In genomic region chr3:41476516-41476915, GRCm38 (mm10) we compare ENCODE assay signal across 27 mouse cellular contexts.
"Had no signal": no experiment of that assay in that cellular context is flagged by ENCODE, and none has a peak within 500 bp of the region (broad histone marks: within the 10 kb centered on the region; RNA-seq: fewer than 3 reads in every experiment).

No protein-coding gene starts in this region.

- H3K9me3 ChIP-seq: heart, embryonic 13.5 days; heart, embryonic 15.5 days; hindbrain, embryonic 13.5 days; hindbrain, embryonic 15.5 days; kidney, embryonic 15.5 days; limb, embryonic 13.5 days; limb, embryonic 15.5 days; liver, embryonic 12.5 days had no signal

- H3K4me3 ChIP-seq: gastrocnemius, adult 2 months; heart, embryonic 13.5 days; heart, embryonic 15.5 days; hindbrain, embryonic 13.5 days; hindbrain, embryonic 15.5 days; kidney, embryonic 15.5 days; limb, embryonic 13.5 days; limb, embryonic 15.5 days; liver, embryonic 12.5 days had no signal

- H3K4me1 ChIP-seq: heart, embryonic 13.5 days; heart, embryonic 15.5 days; hindbrain, embryonic 13.5 days; hindbrain, embryonic 15.5 days; limb, embryonic 13.5 days; limb, embryonic 15.5 days; liver, embryonic 12.5 days had no signal

- H3K4me2 ChIP-seq: heart, embryonic 11.5 days; heart, embryonic 13.5 days; heart, embryonic 15.5 days; hindbrain, embryonic 13.5 days; hindbrain, embryonic 15.5 days; kidney, embryonic 15.5 days; limb, embryonic 13.5 days; limb, embryonic 15.5 days; liver, embryonic 12.5 days had no signal

- H3K36me3 ChIP-seq: heart, embryonic 13.5 days; heart, embryonic 15.5 days; hindbrain, embryonic 13.5 days; hindbrain, embryonic 15.5 days; kidney, embryonic 15.5 days; limb, embryonic 13.5 days; limb, embryonic 15.5 days; liver, embryonic 12.5 days had no signal

- H3K27me3 ChIP-seq: heart, embryonic 13.5 days; heart, embryonic 15.5 days; hindbrain, embryonic 13.5 days; hindbrain, embryonic 15.5 days; kidney, embryonic 15.5 days; limb, embryonic 13.5 days; limb, embryonic 15.5 days; liver, embryonic 12.5 days had no signal

- H3K27ac ChIP-seq: gastrocnemius, adult 2 months; heart, embryonic 13.5 days; heart, embryonic 15.5 days; hindbrain, embryonic 13.5 days; hindbrain, embryonic 15.5 days; hindbrain, postnatal 0 days; kidney, embryonic 15.5 days; kidney, postnatal 0 days; limb, embryonic 13.5 days; limb, embryonic 15.5 days; liver, embryonic 12.5 days; liver, embryonic 14.5 days had no signal

- H3K9ac ChIP-seq: heart, embryonic 13.5 days; heart, embryonic 15.5 days; hindbrain, embryonic 13.5 days; hindbrain, embryonic 15.5 days; kidney, embryonic 15.5 days; limb, embryonic 13.5 days; limb, embryonic 15.5 days; liver, embryonic 12.5 days; liver, embryonic 14.5 days had no signal

- DNase-seq: gastrocnemius, adult 2 months; gastrocnemius, postnatal 10 days; gastrocnemius, postnatal 25 days; heart, adult 18-20 months; heart, postnatal 14 days; heart, postnatal 36 days; kidney, adult 11 months; kidney, adult 2 months; kidney, adult 9 months; kidney, postnatal 14 days; kidney, postnatal 36 days; layer of hippocampus, adult 9-11 months; layer of hippocampus, postnatal 36 days; left cerebral cortex, postnatal 4 days had no signal

- ATAC-seq: hindbrain, postnatal 0 days; intestine, embryonic 16.5 days; liver, embryonic 12.5 days had no signal
